Mouse (Mus musculus) regulatory T cell (primary cell): ENCODE measurements at regions not wholly inside any gene's neighbourhood (a gene's known extent, or its start where the extent isn't known, plus 50 kb on each side); places are given as distances from the start of the nearest gene placed in this dataset.
"Not testable (repeated sequence)": the region's sequence is repeated elsewhere in the genome, so short reads cannot be mapped to it uniquely, and the experiment has no call there.

Experiments used
- in situ Hi-C: fragments of 300-600 bp; cut with MboI, MseI; formaldehyde crosslinking; loops from one replicate; pipeline ENCODE4 v1.15.1; 2025; ENCODE audit warnings: high pct_unique_total_duplicates

- in situ Hi-C loops = no loop called here
Observed at GRCm38 (mm10) chr5:4349943-4350342, 157.8 kb downstream of the Mterf1b start.

DNA sequence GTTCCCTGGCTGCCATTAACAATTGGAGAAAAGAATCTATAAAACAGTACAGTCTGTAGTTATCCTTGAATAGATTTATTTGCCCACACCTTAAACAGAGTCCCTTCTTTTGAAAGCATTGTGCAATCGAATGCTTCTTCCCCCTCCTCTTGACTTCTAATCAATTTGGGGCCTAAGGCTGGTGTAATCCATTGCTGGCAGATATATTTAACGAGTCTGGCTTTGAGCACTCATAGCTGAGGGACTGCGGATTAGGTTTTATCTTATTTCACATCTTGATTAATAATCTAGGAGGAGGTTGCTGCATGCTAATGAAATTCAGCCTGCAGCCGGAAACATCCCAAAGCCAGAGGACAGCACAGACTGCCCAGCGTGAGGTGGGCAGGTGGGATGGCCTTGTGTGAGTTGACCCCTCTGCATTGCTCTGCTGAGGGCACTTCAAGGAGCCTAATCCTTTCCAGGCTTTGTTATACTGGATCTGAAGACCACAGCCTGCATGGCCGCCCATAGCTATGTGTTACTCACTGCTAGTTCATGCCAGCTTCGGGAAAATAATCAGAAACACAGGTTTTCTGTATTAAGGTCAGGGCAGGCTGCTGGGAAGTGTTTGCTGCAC, 163.6 kb downstream of the Mterf1b start:
- in situ Hi-C loops = loop anchor here (5.0 kb wide), 1 partner anchor 173 kb away; no protein-coding TSS in a partner anchor

GRCm38 (mm10) chr5:4356555-4357273, 164.5 kb downstream of the Mterf1b start:
- in situ Hi-C loops = loop anchor here (5.0 kb wide), 1 partner anchor 174 kb away; no protein-coding TSS in a partner anchor

DNA sequence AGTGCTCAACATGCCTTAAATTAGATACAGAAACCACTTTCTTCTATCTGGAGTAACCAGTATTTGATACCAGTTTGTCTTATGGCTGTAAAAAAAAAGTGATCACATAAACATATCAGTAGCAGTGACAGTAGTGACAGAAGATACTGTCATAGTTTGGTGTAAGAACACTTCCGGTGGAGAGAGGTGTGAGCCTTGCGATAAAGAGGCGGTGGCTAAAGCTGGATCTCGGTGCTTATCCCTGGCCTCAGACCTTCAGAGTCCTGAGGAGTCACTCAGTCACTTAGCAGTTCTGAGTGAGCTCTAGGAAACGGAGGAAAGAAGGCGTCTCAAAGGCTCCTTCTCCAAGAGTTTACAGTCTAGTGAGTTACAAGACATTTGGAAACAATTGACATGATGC, 169.4 kb downstream of the Mterf1b start:
- in situ Hi-C loops = not testable (repeated sequence)

GRCm38 (mm10) chr5:4384719-4385118, 192.6 kb downstream of the Mterf1b start:
- in situ Hi-C loops = not testable (repeated sequence)

- in situ Hi-C loops = no loop called here
Observed at GRCm38 (mm10) chr5:4391083-4391482, 198.9 kb downstream of the Mterf1b start.

- in situ Hi-C loops = not testable (repeated sequence)
Observed at GRCm38 (mm10) chr5:4394353-4395052, 202.3 kb downstream of the Mterf1b start.

- in situ Hi-C loops = no loop called here
Observed at GRCm38 (mm10) chr5:4398087-4398486, 205.9 kb downstream of the Mterf1b start.

- in situ Hi-C loops = no loop called here
Observed at GRCm38 (mm10) chr5:4417761-4418160, 225.6 kb downstream of the Mterf1b start.
